Mouse (Mus musculus) fibroblast of lung, adult 2 months (primary cell): Measurements from ENCODE around the gene Gas2l3.

ENCODE experiments used
- DNase-seq: peaks from one replicate; pipeline ENCODE4 v3.0.0-alpha.2; 2011; ENCODE audit warnings: low read depth

Gas2l3 gene

GRCm38 (mm10) chr10:89443623-89444151 lies at the start of gene Gas2l3:
Gene Gas2l3 (minus strand): TSS chr10:89443967.
- peak; percentile 56 for DNase-seq

GRCm38 (mm10) chr10:89491321-89491720 lies 47.6 kb upstream of the Gas2l3 start:
- no peak for DNase-seq

DNA sequence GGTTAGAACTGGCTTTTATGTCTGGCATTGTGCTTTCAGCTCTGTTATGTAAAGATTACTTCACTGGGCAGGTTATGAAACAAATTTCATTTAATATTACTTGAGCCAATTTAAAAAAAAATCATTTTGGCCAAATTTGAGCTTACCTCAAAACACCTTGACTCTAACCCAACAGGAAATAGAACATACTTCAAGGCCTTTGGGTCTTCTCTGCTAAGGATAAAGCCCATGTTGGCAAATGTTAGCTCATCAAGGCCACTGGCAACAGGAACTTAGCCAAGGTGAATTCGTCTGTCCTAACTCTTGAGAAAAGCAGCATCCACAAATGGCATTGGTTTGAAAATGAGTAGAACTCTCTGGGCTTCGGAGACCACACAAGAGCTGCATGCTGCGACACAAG lies 46.5 kb upstream of the Gas2l3 start:
- DNase-seq = no peak

DNA sequence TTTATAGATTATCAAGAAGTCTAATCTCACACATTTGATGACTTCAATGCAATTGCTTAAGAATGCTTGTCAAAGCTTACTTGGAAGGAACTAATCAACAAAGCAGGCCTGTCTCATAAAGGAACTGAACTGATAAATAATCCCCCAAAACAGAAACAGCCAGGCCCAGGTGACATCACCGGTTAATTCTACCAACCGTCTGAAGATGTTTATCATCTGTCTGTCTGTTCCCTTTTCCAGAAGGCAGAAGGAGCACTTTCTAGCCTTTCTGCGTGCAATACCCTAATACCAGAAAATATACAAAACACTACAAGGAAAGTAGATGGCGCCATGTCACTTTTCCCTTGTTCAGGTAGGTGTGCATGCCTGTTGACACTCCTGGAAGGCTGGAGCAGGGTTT lies 45.7 kb upstream of the Gas2l3 start:
- DNase-seq = no peak

- DNase-seq = no peak
Measured at GRCm38 (mm10) chr10:89486995-89487742, 43.4 kb upstream of the Gas2l3 start.

GRCm38 (mm10) chr10:89484907-89485306 lies 41.1 kb upstream of the Gas2l3 start:
- no peak for DNase-seq

DNA sequence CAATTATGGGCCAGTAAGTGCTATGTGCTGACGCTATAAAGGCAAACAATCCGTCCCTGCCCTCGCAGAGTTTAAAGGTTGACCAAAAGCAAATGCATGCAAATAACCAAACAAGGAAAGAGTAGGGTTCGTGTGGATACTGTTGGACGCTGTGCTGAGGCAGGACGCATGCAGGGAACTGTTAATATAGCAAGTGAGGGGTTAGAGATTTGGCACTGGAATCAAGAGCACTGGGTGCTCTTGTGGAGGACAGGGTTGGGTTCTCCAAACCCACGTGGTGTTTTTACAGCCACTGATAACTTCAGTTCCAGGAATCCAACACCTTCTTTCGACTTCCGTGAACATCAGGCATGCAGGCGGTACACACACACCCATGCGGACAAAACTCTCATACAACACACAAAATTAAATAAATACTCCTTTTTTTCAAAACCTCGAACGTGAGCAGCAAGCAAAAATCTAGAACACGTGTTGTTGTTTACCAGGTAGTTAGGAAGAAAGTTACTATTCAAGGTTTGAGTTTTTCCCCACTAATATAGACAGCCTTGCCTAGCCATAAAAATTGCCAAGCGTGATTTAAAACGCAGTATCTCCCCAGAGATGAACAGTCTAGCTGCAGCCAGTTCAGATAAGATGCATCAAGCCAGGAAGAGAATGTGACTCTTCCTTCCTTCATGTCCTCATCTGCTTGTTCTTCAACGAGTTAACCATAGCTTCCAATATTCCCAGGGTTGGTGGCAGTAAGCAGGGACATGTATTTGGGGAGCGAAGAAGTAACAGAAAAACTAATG lies 40.2 kb upstream of the Gas2l3 start:
- no peak for DNase-seq

GRCm38 (mm10) chr10:89483113-89483512 lies 39.3 kb upstream of the Gas2l3 start:
- DNase-seq = no peak

- no peak for DNase-seq
Measured at GRCm38 (mm10) chr10:89482142-89482681, 38.4 kb upstream of the Gas2l3 start.

DNA sequence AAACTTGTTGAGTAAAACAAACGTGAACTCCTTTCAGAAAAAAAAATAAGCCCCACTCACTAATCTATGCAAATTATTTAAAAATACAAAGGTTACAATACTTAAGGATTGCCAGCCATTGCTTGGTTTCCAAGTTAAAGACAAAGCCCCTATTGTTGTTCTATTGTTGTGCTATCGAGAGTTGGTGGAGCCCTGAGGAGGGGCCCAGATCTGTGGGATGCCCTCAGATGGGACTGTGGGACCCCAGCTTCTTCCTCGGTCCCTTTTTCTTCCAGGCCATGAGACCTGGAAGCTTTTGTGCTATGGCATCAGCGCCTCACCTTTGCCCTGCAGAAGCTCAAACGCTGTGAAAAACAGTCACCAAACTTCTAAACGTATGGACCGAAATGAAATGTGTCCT lies 37.9 kb upstream of the Gas2l3 start:
- DNase-seq = no peak

DNA sequence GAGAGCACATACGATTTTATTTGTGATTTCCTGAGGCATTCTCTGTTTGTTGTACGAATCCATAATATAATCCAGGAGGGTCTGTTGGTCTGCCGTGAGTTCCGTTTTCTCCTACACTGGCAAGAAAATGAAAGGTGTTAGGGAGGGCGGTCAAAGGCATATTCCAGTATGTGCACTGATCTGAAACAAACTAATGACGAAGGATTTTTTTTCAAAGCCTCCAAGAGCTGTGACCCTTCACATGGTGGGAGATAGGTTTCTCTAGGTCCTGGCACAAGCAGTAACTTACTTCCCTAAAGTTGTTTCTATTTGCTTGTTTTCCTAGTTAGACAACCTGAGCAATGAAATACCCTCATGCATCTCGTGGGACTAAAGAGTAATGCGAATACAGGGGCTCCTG lies 35.0 kb upstream of the Gas2l3 start:
- DNase-seq = no peak

DNA sequence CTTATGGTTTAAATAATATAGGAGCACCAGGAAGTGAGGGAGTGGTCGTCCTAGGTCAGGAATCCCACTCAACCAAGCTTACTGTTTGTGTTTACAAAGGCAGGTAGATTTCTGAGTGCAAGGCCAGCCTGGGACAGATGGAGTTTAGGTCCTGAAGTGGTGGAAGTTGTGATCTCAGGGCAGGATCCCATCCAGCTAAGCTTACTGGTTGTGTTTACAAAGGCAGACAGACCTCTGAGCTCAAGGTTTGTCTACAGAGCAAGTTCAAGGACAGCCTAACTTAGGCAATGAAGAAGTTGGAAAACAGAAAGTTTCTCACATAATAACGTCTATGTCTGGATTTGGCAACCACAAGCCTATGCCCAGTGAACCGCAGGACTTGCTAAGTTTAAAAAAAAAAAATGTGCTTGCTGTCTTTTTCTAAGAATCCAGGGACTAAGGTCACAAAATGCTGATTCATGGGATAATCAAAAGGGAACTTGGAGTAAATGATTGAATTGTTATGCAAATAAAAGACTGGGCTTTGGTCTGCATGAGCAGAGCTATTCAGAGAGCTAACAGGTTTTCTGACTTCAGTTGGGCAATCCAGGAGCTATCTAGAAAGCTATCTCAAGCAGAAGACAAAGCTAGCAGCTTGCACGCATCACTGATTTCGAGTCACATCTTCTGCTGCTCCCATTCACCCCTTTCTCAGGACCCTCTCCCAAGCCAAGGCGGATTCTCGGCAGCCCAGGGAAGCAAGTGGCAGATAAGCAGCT lies 27.0 kb upstream of the Gas2l3 start:
- DNase-seq = no peak

- DNase-seq = peak; percentile 7
Measured at GRCm38 (mm10) chr10:89464760-89465405, 21.1 kb upstream of the Gas2l3 start.

GRCm38 (mm10) chr10:89462890-89463289 lies 19.1 kb upstream of the Gas2l3 start:
- no peak for DNase-seq

- peak; percentile 79 for DNase-seq
Measured at GRCm38 (mm10) chr10:89461856-89462507, 18.2 kb upstream of the Gas2l3 start.

- no peak for DNase-seq
Measured at GRCm38 (mm10) chr10:89460972-89461371, 17.2 kb upstream of the Gas2l3 start.

- peak; percentile 93 for DNase-seq
Measured at GRCm38 (mm10) chr10:89458770-89459169, 15.0 kb upstream of the Gas2l3 start.

DNA sequence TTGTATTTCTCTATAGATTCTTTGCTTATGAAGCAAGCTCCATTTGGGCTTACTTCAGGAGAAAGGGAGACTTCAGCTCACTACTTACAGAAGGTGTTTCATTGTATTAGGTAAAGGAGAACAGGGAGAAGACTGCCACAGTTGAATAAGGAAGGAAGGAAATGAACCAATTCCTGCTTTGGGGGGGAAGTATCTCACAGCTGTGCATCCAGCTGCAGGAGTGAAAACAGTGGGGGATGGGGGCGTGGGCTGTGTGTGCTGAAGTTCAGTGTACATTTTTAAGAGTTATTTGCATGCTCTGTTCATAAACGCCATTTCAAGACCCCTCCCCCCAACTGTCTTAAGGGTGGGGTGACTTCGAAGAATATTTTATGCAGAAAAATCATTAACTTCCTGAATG lies 10.0 kb upstream of the Gas2l3 start:
- DNase-seq = no peak

DNA sequence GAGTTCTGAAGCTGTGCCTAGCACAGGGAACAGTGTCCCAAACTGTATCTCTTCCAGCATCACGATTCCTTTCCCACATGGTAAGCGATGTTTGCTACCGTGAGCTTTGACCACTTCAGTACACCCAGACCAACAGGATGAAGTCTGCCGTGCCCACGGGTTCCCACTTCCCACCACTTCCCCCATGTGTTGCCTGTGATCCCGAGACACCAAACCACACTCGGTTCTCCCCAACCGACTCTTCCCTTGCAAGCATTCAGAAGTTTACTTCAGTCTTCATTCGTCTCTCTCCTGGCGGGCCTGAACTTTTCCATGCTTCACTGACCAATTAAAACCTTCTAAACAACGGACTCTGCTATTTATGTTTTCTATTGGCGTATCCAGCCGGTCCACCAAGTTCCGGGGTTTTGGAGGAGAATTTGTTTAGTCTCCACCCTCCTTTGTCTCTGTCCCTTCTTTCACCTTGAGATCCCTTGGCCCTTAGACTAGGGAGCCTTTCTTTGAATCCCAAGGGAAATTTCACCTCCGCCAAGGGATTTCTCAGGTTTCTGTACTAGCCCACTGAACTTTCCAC lies 9.4 kb upstream of the Gas2l3 start:
- DNase-seq = no peak

DNA sequence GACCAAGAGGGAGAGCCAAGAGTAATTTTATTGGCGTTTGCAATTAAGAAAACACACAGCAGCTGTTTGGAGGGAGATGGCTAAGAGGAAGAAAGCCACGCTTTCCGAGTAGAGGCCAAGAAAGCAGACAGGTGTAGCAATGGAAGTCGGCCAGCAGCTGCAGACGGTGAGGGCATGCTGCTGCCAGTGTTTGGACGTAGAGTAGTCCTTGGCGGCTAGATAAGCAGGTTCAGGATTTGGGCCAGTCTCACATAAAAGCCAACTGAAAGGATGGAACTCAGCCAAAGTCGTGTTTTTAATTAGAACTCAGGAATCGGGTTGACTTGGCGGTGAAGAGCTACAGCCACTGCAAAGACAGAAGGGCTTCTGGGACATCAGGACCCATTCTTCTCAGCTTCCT lies 6.6 kb upstream of the Gas2l3 start:
- DNase-seq = no peak

DNA sequence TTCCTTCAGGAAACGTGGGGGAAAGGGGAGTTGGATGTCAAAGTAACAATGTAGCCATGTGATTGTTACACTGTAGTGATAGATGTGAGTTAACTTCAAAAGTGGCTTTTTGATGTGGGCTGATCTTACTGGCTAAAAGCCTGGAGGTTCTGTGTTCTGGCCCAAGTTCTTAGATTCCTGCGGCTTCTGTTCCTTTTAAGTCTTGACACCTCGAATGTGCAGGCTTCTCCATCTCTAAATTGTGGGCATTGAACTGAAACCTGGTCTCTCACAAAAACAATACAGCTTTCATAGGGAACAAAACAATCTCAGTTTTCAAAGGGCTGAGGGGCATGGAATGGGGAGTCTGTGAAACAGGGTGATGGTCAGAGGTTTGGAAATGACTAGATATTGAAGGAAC lies 614 bp upstream of the Gas2l3 start:
- DNase-seq = no peak
